ENCODE assay signal across 8 mouse cellular contexts in genomic region chr7:35646317-35647081, GRCm38 (mm10). TPM values are rescaled to one million over a fixed set of nuclear protein-coding genes. Genes with fewer than 3 reads are reported as not detected.
A peak's percentile ranks its signal among the peaks of the same experiment; 100 is the strongest.
DNase-seq lines count a peak whose midpoint lies in the region; ATAC-seq and TF ChIP-seq lines count a peak whose summit lies in the region.

No protein-coding gene starts in this region.

- no peaks in the 10 kb centered on the region; the same call in 1 of the 2 replicates for H3K9me3 ChIP-seq in G1E (replicated peaks)
- H3K9me3 ChIP-seq in hindbrain, embryonic 10.5 days, result no peaks in the 10 kb centered on the region

- H3K9ac ChIP-seq in liver, adult 2 months (ENCODE audit: low read depth, low read length), result peak overlapping the region; percentile 86

- peak; percentile 12 for DNase-seq in gastrocnemius, postnatal 25 days
- DNase-seq in gastrocnemius, postnatal 14 days, result no peak
- peak; percentile 32 for DNase-seq in G1E (ENCODE audit: low spot score)
- DNase-seq in embryo, embryonic 10.5 days (ENCODE audit: low spot score), result peak; percentile 56
- DNase-seq in hindbrain, embryonic 10.5 days (ENCODE audit: low spot score), result peak; percentile 44
- peak; percentile 15 for DNase-seq in liver, adult 2 months (ENCODE audit: extremely low read depth, low read depth, low spot score)
- DNase-seq in natural killer cell, adult 2 months (ENCODE audit: low spot score in 2 of 2), result peak; percentile 3 to 22
- no peak for DNase-seq in frontal cortex, postnatal 36 days (ENCODE audit: low spot score in 2 of 2)

- peak overlapping the region; percentile 98 for H3K4me3 ChIP-seq in G1E (ENCODE audit: low read depth, low read length)
- H3K4me3 ChIP-seq in hindbrain, embryonic 10.5 days, result peak overlapping the region; percentile 98
- peak overlapping the region; percentile 85 for H3K4me3 ChIP-seq in liver, adult 2 months (ENCODE audit: insufficient read depth, low read depth, low read length)

- peaks cover 43% of the 10 kb centered on the region for H3K36me3 ChIP-seq in G1E (replicated peaks)
- H3K36me3 ChIP-seq in hindbrain, embryonic 10.5 days, result peaks cover 44% of the 10 kb centered on the region
- peaks cover 5% of the 10 kb centered on the region for H3K36me3 ChIP-seq in liver, adult 2 months (ENCODE audit: control insufficient read depth, insufficient read depth, low read length)

- no peak for TF ChIP-seq CTCF in G1E (IDR thresholded peaks at IDR 0.05; ENCODE audit: low read depth, low read length)
- TF ChIP-seq CTCF in liver, adult 2 months (IDR thresholded peaks at IDR 0.05; ENCODE audit: low read depth, low read length), result no peak

- 12% methylated on average over 34 of the region's 34 CpGs for WGBS in hindbrain, embryonic 10.5 days
- WGBS in liver, adult 2 months, result 7% methylated on average over 34 of the region's 34 CpGs

- peaks cover 11% of the 10 kb centered on the region for H3K27me3 ChIP-seq in G1E (ENCODE audit: insufficient read depth, low read length)
- H3K27me3 ChIP-seq in hindbrain, embryonic 10.5 days (ENCODE audit: insufficient read depth, poor library complexity, severe bottlenecking), result no peaks in the 10 kb centered on the region
- H3K27me3 ChIP-seq in liver, adult 2 months (ENCODE audit: control insufficient read depth, insufficient read depth, low read length), result no peaks in the 10 kb centered on the region

- peaks cover 33% of the 10 kb centered on the region for H3K4me1 ChIP-seq in G1E (ENCODE audit: insufficient read depth, low read depth, low read length)
- H3K4me1 ChIP-seq in hindbrain, embryonic 10.5 days (replicated peaks), result peaks cover 9% of the 10 kb centered on the region
- H3K4me1 ChIP-seq in liver, adult 2 months (ENCODE audit: control insufficient read depth, insufficient read depth, low read length), result no peaks in the 10 kb centered on the region; the same call in 1 of the 2 replicates

- H3K79me2 ChIP-seq in liver, adult 2 months (ENCODE audit: control insufficient read depth, insufficient read depth, low read length), result 0 out of 2 replicates have a peak, but pooled peaks cover 4% of the 10 kb centered on the region

- peak overlapping the region; percentile 95 for H3K27ac ChIP-seq in hindbrain, embryonic 10.5 days
- no peak overlapping the region for H3K27ac ChIP-seq in liver, adult 2 months (replicated peaks; ENCODE audit: insufficient read depth, low read depth, low read length)

- intact Hi-C loops in gastrocnemius, postnatal 14 days (cut with DNase I; ENCODE audit: low total_unique reads), result no loop called here

- no peak for ATAC-seq in G1E (ENCODE audit: extremely low read depth, insufficient number of reproducible peaks, low FRiP score, poor library complexity, severe bottlenecking)

- TF ChIP-seq POLR2A in liver, adult 2 months (IDR thresholded peaks at IDR 0.05; ENCODE audit: extremely low read depth, insufficient read depth, low read length), result no peak

RNA-seq across cellular contexts. Expression of gene Pdcd5, which starts 0.8 kb away (rescaled TPM):
- total RNA-seq in gastrocnemius, postnatal 25 days (2021), result 100 to 1,000 TPM; 110 to 118 TPM
- 100 to 1,000 TPM; 109 to 122 TPM for total RNA-seq in gastrocnemius, postnatal 14 days (2021)
- total RNA-seq in G1E (2014; fragmentation: Nextera tagmentation) (115 and 130 TPM in 2 replicates), G1E (2017) (118 and 119 TPM in 2 replicates)
- 154 and 164 TPM in 2 replicates for polyA plus RNA-seq in G1E (2012)
- polyA plus RNA-seq in hindbrain, embryonic 10.5 days (2016; fragmentation: Nextera tagmentation; extraction: Ambion mirVana), result 300 and 302 TPM in 2 replicates
- total RNA-seq in liver, adult 2 months (2014; rRNA removed), result 59.7 and 71.0 TPM in 2 replicates
- 61.2 and 61.5 TPM in 2 replicates for polyA plus RNA-seq in liver, adult 2 months (2012; rRNA removed)

Comparison
In these comparisons a context has a peak if more than half of its experiments do, and no peak if none do; other contexts are left out.
1. DNase-seq: peak in gastrocnemius, postnatal 25 days (single experiment), G1E (single experiment), embryo, embryonic 10.5 days (single experiment), hindbrain, embryonic 10.5 days (single experiment), liver, adult 2 months (single experiment) and natural killer cell, adult 2 months (2 of 2); none in gastrocnemius, postnatal 14 days (single experiment) and frontal cortex, postnatal 36 days (0 of 2).
2. Peak in every context shown above with its lines, with median percentiles within 50 percentile points of each other: H3K4me3 ChIP-seq.